Mouse (Mus musculus): ENCODE data around the gene Rell1. TPM values are rescaled to one million over a fixed set of nuclear protein-coding genes. Genes with fewer than 3 reads are reported as not detected.
"Not testable (repeated sequence)": the region's sequence is repeated elsewhere in the genome, so short reads cannot be mapped to it uniquely, and the experiment has no call there.

Rell1 gene
- polyA plus RNA-seq, 1 experiment from 2014 or later, result 8.5 TPM

DNA sequence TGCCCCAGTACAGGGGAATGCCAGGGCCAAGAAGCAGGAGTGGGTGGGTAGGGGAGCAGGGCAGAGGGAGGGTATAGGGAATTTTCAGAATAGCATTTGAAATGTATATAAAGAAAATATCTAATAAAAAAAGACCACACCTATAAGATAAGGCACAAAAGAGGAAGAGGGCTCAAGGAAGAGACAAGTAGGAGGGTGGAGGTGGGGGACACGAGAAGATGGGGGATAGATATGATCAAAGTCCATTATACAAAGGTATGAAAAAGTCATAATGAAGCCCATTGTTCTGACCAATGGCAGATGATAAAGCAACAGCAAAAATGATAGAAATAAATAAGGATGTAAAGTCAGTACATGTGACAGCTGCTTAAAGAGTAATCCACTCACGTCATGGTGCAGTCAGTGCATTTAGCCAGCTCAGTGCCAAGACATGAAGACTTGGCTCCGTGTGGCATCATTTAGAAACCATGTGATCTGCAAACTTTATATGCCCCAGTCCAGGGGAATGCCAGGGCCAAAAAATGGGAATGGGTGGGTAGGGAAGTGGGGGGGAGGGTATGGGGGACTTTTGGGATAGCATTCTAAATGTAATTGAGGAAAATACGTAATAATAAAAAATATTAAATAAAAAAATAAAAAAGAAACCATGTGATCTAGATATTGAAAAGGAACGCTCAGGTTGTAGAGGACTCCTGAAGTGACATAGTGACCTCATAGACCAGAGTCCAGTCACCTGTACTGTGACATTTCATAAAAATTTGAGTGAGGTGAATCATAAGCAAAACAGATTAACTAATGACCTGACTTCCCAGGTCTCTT is 71.5 kb downstream of the Rell1 start:
- not testable (repeated sequence) for H3K4me1 ChIP-seq (replicated peaks); H3K4me2 ChIP-seq; H3K4me3 ChIP-seq; H3K9me3 ChIP-seq (replicated peaks); H3K27me3 ChIP-seq (replicated peaks); H3K36me3 ChIP-seq; H3K9ac ChIP-seq; ATAC-seq (ENCODE audit: insufficient number of reproducible peaks, low FRiP score); H3K27ac ChIP-seq (ENCODE audit: poor library complexity, severe bottlenecking)
- WGBS, result 76% methylated on average over 5 of the region's 5 CpGs

DNA sequence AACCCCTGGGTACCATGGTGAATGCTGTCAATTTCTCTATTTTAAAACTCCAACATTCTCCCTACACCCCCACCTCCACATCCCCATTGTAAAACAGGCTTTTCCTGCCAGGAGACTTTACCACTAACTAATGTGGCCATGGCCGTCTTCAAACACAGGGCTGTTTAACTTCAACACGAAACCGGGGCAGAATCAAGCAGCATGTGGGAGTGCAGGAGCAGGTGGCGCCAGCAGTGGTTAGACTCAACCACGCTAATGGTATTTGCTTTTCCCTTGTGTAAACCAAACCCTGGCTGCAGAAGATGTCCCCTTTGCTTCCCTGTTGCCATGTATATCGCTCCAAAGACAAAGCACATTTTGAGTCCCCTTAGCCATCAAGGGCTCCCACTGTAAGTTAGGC is 76.8 kb downstream of the Rell1 start:
- H3K9me3 ChIP-seq (replicated peaks), result peaks cover 7% of the 10 kb centered on the region; the same call in 1 of the 2 replicates
- no peak for ATAC-seq (ENCODE audit: insufficient number of reproducible peaks, low FRiP score)
- H3K27me3 ChIP-seq (replicated peaks), result 0 out of 2 replicates have a peak, but pooled peaks cover 3% of the 10 kb centered on the region
- H3K36me3 ChIP-seq, result no peaks in the 10 kb centered on the region
- H3K4me3 ChIP-seq, result no peak overlapping the region
- H3K4me1 ChIP-seq (replicated peaks), result no peaks in the 10 kb centered on the region
- WGBS, result 78% methylated on average over 6 of the region's 6 CpGs
- no peak overlapping the region for H3K4me2 ChIP-seq
- no peak overlapping the region for H3K27ac ChIP-seq (ENCODE audit: poor library complexity, severe bottlenecking)
- H3K9ac ChIP-seq, result no peak overlapping the region

DNA sequence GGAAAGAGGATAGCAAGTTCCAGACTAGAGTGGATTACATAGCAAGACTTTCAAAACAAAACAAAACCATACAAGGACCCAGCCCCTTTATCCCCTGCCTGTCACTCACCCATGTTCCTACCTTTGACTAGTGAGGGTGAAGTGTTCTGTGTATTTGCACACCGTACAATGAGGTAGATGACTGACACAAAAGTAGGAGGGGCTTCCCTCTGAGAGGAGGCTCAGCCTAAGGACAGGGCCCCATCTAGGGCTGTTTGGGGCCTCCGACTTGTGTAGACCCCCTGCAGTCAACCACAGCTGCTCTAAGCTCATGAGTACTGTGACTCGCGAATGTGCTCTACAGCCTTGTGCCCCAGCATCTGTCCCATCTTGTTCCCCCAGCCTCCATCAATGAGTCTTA is 77.5 kb downstream of the Rell1 start:
- Histone ChIP-seq H3K4me3 (no peak overlapping the region), H3K36me3 (no peaks in the 10 kb centered on the region), H3K4me1 (replicated peaks) (no peaks in the 10 kb centered on the region), H3K9me3 (replicated peaks) (peaks cover 7% of the 10 kb centered on the region; the same call in 1 of the 2 replicates), H3K27ac (ENCODE audit: poor library complexity, severe bottlenecking) (no peak overlapping the region), H3K27me3 (replicated peaks) (peaks cover 5% of the 10 kb centered on the region; the same call in 1 of the 2 replicates), H3K9ac (no peak overlapping the region), H3K4me2 (no peak overlapping the region)
- WGBS, result 75% methylated on average over 4 of the region's 4 CpGs
- no peak for ATAC-seq (ENCODE audit: insufficient number of reproducible peaks, low FRiP score)

DNA sequence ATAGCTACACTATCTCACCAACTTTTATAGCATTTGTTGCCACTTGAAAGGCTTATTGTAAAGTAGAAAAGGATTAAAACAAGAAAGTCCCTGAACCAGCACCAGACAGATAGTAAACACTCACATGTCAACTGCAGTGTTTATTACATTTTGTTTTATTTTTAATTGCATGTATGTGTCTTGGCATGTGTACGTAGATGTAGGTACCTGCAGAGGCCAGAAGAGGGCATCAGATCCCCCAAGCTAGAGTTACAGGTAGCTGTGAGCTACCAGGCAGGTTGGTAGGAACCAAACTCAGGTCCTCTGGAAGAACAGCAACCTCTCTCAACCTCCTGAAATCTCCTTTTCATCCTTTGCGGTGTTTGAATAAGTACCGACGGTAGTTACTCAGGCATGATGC is 81.6 kb downstream of the Rell1 start:
- no peak overlapping the region for H3K27ac ChIP-seq (ENCODE audit: poor library complexity, severe bottlenecking)
- 0 out of 2 replicates have a peak, but pooled peaks cover 3% of the 10 kb centered on the region for H3K9me3 ChIP-seq (replicated peaks)
- peaks cover 4% of the 10 kb centered on the region; the same call in 1 of the 2 replicates for H3K27me3 ChIP-seq (replicated peaks)
- H3K9ac ChIP-seq, result no peak overlapping the region
- no peaks in the 10 kb centered on the region for H3K4me1 ChIP-seq (replicated peaks)
- H3K4me2 ChIP-seq, result no peak overlapping the region
- 93% methylated on average over 4 of the region's 4 CpGs for WGBS
- no peaks in the 10 kb centered on the region for H3K36me3 ChIP-seq
- H3K4me3 ChIP-seq, result no peak overlapping the region
- no peak for ATAC-seq (ENCODE audit: insufficient number of reproducible peaks, low FRiP score)

DNA sequence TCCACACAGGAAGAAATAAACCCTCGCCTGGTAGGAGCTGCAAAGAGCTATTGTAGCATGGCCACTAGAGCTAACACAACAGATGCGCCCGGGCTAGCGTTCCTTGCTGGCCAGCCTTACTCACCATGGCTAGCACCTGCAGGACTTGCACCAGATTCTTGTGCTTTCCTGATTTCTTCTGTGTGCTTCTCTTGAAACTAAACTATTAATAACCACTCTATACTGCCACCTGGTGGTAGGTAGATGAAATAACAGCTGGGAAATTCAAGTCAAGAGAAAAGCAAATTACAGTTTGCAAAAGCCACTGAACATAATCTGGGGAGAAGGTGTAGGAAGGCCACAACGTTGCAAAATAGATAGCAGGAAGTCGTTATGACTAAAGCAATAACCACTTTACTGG is 82.0 kb downstream of the Rell1 start:
- no peak overlapping the region for H3K27ac ChIP-seq (ENCODE audit: poor library complexity, severe bottlenecking)
- H3K9me3 ChIP-seq (replicated peaks), result 0 out of 2 replicates have a peak, but pooled peaks cover 3% of the 10 kb centered on the region
- H3K4me2 ChIP-seq, result no peak overlapping the region
- H3K4me1 ChIP-seq (replicated peaks), result no peaks in the 10 kb centered on the region
- no peak overlapping the region for H3K4me3 ChIP-seq
- peaks cover 4% of the 10 kb centered on the region; the same call in 1 of the 2 replicates for H3K27me3 ChIP-seq (replicated peaks)
- WGBS, result 35% methylated on average over 6 of the region's 6 CpGs
- no peak for ATAC-seq (ENCODE audit: insufficient number of reproducible peaks, low FRiP score)
- no peaks in the 10 kb centered on the region for H3K36me3 ChIP-seq
- no peak overlapping the region for H3K9ac ChIP-seq

DNA sequence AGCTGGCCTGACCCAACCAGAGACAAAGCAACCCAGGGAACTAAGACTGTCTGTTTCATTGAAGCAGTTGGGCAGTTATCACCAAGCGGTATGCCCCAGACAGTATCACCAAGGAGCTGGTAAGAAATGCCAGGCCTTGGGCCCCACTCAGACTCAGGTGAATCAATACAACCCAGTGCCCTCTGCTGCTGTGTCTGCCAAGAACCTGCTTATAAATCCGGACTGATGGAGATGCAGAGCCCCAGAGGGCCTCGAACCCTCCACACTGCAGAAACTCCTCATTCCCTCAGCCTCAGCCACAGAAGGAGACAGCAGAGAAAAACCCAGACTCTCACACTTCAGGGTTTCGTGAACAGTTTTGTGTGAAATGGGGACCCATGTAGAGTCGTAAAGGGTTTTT is 82.4 kb downstream of the Rell1 start:
- Histone ChIP-seq H3K4me1 (replicated peaks) (no peaks in the 10 kb centered on the region), H3K27me3 (replicated peaks) (peaks cover 4% of the 10 kb centered on the region; the same call in 1 of the 2 replicates), H3K9ac (no peak overlapping the region), H3K36me3 (no peaks in the 10 kb centered on the region), H3K4me3 (no peak overlapping the region), H3K27ac (ENCODE audit: poor library complexity, severe bottlenecking) (no peak overlapping the region), H3K9me3 (replicated peaks) (0 out of 2 replicates have a peak, but pooled peaks cover 3% of the 10 kb centered on the region), H3K4me2 (no peak overlapping the region)
- 81% methylated on average over 5 of the region's 5 CpGs for WGBS
- no peak for ATAC-seq (ENCODE audit: insufficient number of reproducible peaks, low FRiP score)

DNA sequence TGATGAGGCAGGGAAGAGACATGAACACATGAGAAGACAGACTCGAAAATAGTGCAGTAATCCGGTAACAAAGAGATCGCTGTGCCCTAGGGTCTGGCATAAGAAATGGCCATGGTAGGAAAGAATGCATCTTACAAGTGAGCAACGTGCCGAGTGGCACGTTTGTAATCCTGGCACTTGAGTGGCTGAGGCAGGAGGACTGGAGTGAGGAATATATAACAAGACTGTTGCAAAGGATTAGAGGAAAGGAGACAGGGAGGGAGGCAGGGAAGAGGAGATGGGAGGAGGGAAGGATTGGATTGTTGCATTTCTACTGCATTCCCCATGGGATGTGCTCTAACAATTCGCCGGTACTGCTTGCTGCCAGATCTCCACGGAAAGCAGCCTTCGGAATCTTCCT is 89.7 kb downstream of the Rell1 start:
- 78% methylated on average over 10 of the region's 10 CpGs for WGBS
- Histone ChIP-seq H3K27me3 (replicated peaks) (no peaks in the 10 kb centered on the region), H3K27ac (ENCODE audit: poor library complexity, severe bottlenecking) (no peak overlapping the region), H3K4me1 (replicated peaks) (peaks cover 4% of the 10 kb centered on the region; the same call in 1 of the 2 replicates), H3K9me3 (replicated peaks) (no peaks in the 10 kb centered on the region), H3K36me3 (no peaks in the 10 kb centered on the region), H3K4me3 (no peak overlapping the region), H3K4me2 (no peak overlapping the region), H3K9ac (no peak overlapping the region)
- ATAC-seq (ENCODE audit: insufficient number of reproducible peaks, low FRiP score), result no peak

DNA sequence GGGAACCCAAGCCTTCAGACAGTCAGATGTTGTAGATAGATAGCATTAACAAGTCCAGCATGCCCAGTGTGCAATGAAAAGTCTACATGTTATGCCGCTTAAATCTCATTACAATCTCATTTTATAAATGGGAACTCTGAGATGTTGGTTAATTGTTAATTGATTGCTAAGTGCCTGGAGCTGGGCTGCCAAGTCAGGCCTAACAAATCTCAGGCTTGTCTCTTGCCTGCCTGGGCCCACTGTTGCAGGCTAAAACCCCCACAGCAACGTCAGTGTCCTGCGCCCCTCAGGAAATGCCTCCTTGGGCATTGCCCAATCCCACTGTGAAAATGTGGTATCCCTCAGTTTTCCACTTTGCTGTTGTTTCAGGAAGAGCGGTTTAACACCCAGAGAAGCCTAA is 92.6 kb downstream of the Rell1 start:
- H3K4me1 ChIP-seq (replicated peaks), result peaks cover 4% of the 10 kb centered on the region; the same call in 1 of the 2 replicates
- no peak overlapping the region for H3K27ac ChIP-seq (ENCODE audit: poor library complexity, severe bottlenecking)
- H3K36me3 ChIP-seq, result no peaks in the 10 kb centered on the region
- no peak overlapping the region for H3K4me3 ChIP-seq
- ATAC-seq (ENCODE audit: insufficient number of reproducible peaks, low FRiP score), result no peak
- no peaks in the 10 kb centered on the region for H3K9me3 ChIP-seq (replicated peaks)
- no peak overlapping the region for H3K9ac ChIP-seq
- H3K27me3 ChIP-seq (replicated peaks), result no peaks in the 10 kb centered on the region
- 93% methylated on average over 4 of the region's 4 CpGs for WGBS
- no peak overlapping the region for H3K4me2 ChIP-seq

DNA sequence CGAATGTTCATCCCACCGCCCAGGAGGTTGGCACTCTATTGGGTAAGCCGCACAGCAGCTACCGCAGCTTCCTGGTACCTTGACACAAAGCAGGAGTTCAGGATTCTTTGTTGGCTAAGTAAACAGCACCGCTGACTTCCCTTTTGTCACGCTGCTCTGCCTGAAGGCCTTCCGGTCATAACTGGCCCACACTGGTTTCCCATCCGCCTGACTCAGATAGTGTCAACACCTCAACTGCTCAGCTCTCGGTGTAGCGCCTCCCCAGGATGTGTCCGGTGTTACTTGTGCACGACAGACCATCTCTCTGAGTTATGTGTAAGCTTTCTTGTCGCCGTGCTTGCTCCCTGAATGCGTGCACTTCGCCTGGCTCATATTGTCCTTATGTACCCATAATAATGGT is 93.8 kb downstream of the Rell1 start:
- Histone ChIP-seq H3K27ac (ENCODE audit: poor library complexity, severe bottlenecking) (no peak overlapping the region), H3K4me1 (replicated peaks) (peaks cover 4% of the 10 kb centered on the region; the same call in 1 of the 2 replicates), H3K27me3 (replicated peaks) (no peaks in the 10 kb centered on the region), H3K9me3 (replicated peaks) (no peaks in the 10 kb centered on the region), H3K4me3 (no peak overlapping the region), H3K36me3 (no peaks in the 10 kb centered on the region), H3K4me2 (no peak overlapping the region), H3K9ac (no peak overlapping the region)
- ATAC-seq (ENCODE audit: insufficient number of reproducible peaks, low FRiP score), result peak; percentile 39; the same call in 1 of the 2 replicates
- 63% methylated on average over 16 of the region's 16 CpGs for WGBS

DNA sequence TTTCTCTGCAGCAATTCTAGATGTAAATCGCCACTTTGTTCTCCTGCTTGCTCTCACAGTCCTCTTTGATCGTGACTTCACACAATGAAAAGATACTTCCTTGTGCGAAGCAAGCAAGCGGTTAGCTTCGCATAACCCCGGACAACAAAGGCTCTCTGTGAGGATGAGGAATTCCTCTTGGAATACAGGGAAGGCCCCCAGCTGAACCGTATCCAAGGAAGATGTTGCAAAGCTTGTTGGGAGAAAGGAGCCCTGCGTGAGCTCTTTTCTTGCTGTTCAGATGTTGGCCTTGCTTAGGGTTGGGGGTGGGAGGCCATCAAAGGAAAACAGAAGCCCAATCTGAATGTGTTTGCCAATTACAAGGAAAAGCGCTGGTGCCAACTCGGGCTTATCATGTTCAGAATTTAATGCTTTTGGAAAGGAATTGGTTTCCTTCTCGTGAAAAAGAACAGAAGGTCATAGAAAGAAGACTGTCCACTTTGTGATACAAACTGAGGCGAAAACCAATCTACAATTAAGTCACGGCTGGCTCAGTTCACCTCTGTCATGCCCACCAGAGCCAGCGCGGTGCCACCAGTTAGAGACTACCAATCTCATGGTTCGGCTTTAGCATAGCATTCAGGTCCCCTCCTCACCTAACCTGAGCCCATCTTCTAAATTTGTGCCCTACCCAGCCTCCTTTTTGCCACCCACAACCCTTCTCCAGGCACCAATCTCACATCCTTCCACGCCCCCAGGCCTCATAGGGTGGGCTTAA is 96.3 kb downstream of the Rell1 start:
- 57% methylated on average over 17 of the region's 17 CpGs for WGBS
- H3K36me3 ChIP-seq, result no peaks in the 10 kb centered on the region
- no peak overlapping the region for H3K4me2 ChIP-seq
- no peak overlapping the region for H3K27ac ChIP-seq (ENCODE audit: poor library complexity, severe bottlenecking)
- H3K4me1 ChIP-seq (replicated peaks), result peaks cover 4% of the 10 kb centered on the region; the same call in 1 of the 2 replicates
- no peak overlapping the region for H3K4me3 ChIP-seq
- H3K9me3 ChIP-seq (replicated peaks), result no peaks in the 10 kb centered on the region
- no peaks in the 10 kb centered on the region for H3K27me3 ChIP-seq (replicated peaks)
- no peak overlapping the region for H3K9ac ChIP-seq
- no peak for ATAC-seq (ENCODE audit: insufficient number of reproducible peaks, low FRiP score)

DNA sequence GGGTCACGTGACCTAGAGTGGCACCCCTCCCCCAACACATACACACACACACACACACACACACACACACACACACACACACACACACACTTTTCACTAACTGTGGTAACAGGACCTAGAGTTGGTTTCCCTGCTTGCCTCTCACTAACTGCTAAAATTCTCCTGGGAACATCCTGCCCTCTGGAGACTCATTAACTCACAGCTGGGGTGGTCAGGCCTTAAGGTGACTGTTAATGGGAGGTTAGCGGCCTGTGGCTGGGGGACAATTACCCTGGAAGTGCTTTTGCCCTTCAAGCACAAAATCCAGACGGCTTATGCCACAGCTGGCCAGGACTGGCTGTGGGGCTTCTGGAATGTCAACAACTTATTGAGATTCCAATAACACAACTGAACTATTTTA is 101.3 kb downstream of the Rell1 start:
- no peaks in the 10 kb centered on the region for H3K9me3 ChIP-seq (replicated peaks)
- no peaks in the 10 kb centered on the region for H3K27me3 ChIP-seq (replicated peaks)
- no peak for ATAC-seq (ENCODE audit: insufficient number of reproducible peaks, low FRiP score)
- no peak overlapping the region for H3K4me3 ChIP-seq
- no peaks in the 10 kb centered on the region for H3K4me1 ChIP-seq (replicated peaks)
- WGBS, result 18% methylated on average over 3 of the region's 3 CpGs
- H3K9ac ChIP-seq, result no peak overlapping the region
- no peak overlapping the region for H3K4me2 ChIP-seq
- no peak overlapping the region for H3K27ac ChIP-seq (ENCODE audit: poor library complexity, severe bottlenecking)
- H3K36me3 ChIP-seq, result no peaks in the 10 kb centered on the region

Measured in heart, embryonic 12.5 days (tissue).